Mouse (Mus musculus) CH12.LX (cell line): Measurements from ENCODE around the gene Bco1.

Experiments used
- CTCF ChIP-seq, 2 experiments: IDR thresholded peaks in 1 of 2; conservative IDR thresholded peaks in 1 of 2; 2 replicates each; pipeline ENCODE4 v1.5.1; 2011 to 2012; ENCODE audit warnings: low read depth in 2 of 2, low read length in 2 of 2, improper control_type of control experiment in 1 of 2, inconsistent platforms in 1 of 2, mild to moderate bottlenecking in 1 of 2, moderate library complexity in 1 of 2
- ETS1 ChIP-seq: conservative IDR thresholded peaks from 2 replicates; pipeline ENCODE4 v1.6.1; 2012; ENCODE audit warnings: low read depth, mild to moderate bottlenecking, inconsistent platforms, low read length, improper control_type of control experiment, moderate library complexity
- KAT2A ChIP-seq: IDR thresholded peaks from 2 replicates; pipeline ENCODE4 v1.6.1; 2012; ENCODE audit warnings: low read length, improper control_type of control experiment, inconsistent platforms; ENCODE audit not compliant: insufficient replicate concordance
- MAX ChIP-seq: IDR thresholded peaks from 2 replicates; pipeline ENCODE4 v1.6.1; 2011; ENCODE audit warnings: low read length, improper control_type of control experiment
- POLR2A ChIP-seq: IDR thresholded peaks from 2 replicates; pipeline ENCODE4 v1.6.1; 2011; ENCODE audit warnings: low read depth, mild to moderate bottlenecking, improper control_type of control experiment, low read length
- ZMIZ1 ChIP-seq: IDR thresholded peaks from 2 replicates; pipeline ENCODE4 v1.6.1; 2012; ENCODE audit warnings: low read depth, mild to moderate bottlenecking, inconsistent platforms, low read length, improper control_type of control experiment

GRCm38 (mm10) chr8:117066955-117067354 lies 28.7 kb upstream of the Bco1 start:
- TF ChIP-seq CTCF (conservative IDR thresholded peaks at IDR 0.05 in 1 of 2, IDR thresholded peaks at IDR 0.05 in 1 of 2; ENCODE audit: low read depth in 2 of 2, low read length in 2 of 2) (no peak), KAT2A (no peak), ETS1 (no peak), MAX (no peak), ZMIZ1 (no peak), POLR2A (no peak)
